Mouse (Mus musculus) liver, embryonic 15.5 days (tissue): ENCODE results near the gene Ccl6. TPM values are rescaled to one million over a fixed set of nuclear protein-coding genes. Genes with fewer than 3 reads are reported as not detected.

Experiments
- ATAC-seq: fragments of 200-750 bp; cut with Nextera tagmentation; 2 replicates; pipeline ENCODE4 v1.8.0; 2017; ENCODE audit warnings: moderate number of reproducible peaks, mild to moderate bottlenecking, moderate library complexity; ENCODE audit not compliant: insufficient read depth
- H3K27ac ChIP-seq: fragments of 300-500 bp; sonication (generic); replicated peaks from 2 replicates; pipeline ENCODE4 v1.5.1; 2015; ENCODE audit warnings: mild to moderate bottlenecking, inconsistent platforms
- H3K27me3 ChIP-seq: fragments of 300-500 bp; sonication (generic); 2 replicates; pipeline ENCODE4 v1.6.1; 2015; ENCODE audit warnings: mild to moderate bottlenecking, inconsistent platforms
- H3K36me3 ChIP-seq: fragments of 300-500 bp; sonication (generic); replicated peaks from 2 replicates; pipeline ENCODE4 v1.6.1; 2015; ENCODE audit warnings: moderate library complexity, mild to moderate bottlenecking, inconsistent platforms
- H3K4me1 ChIP-seq: fragments of 300-500 bp; sonication (generic); replicated peaks from 2 replicates; pipeline ENCODE4 v1.6.1; 2015; ENCODE audit warnings: inconsistent platforms
- H3K4me2 ChIP-seq: fragments of 300-500 bp; sonication (generic); 2 replicates; pipeline ENCODE4 v1.6.1; 2015; ENCODE audit warnings: moderate library complexity, mild to moderate bottlenecking, inconsistent platforms
- H3K4me3 ChIP-seq: fragments of 300-500 bp; sonication (generic); replicated peaks from 2 replicates; pipeline ENCODE4 v1.5.1; 2015; ENCODE audit warnings: mild to moderate bottlenecking, inconsistent platforms
- H3K9ac ChIP-seq: fragments of 300-500 bp; sonication (generic); 2 replicates; pipeline ENCODE4 v1.6.1; 2015; ENCODE audit warnings: moderate library complexity, mild to moderate bottlenecking, inconsistent platforms
- H3K9me3 ChIP-seq: fragments of 300-500 bp; sonication (generic); replicated peaks from 2 replicates; pipeline ENCODE4 v1.6.1; 2016; ENCODE audit warnings: inconsistent platforms
- WGBS: fragments of 180-500 bp; shearing (Covaris S2); methylation state at CpG from one replicate; pipeline ENCODE4 v1.1.7; 2015; ENCODE audit warnings: mixed read lengths; ENCODE audit not compliant: insufficient replicate concordance; 5-methylcytosine and 5-hydroxymethylcytosine counted together
- polyA plus RNA-seq: library from polyadenylated mRNA; unstranded; fragments of >200 nt; fragmentation: Nextera tagmentation; extraction: Ambion mirVana; gene quantifications from 2 replicates; pipeline ENCODE4 v1.2.1, GENCODE M21; 2015

Gene Ccl6
- 15.6 and 16.8 TPM in 2 replicates for polyA plus RNA-seq

- no peak within 1 kb of the TSS for H3K27ac ChIP-seq
- no peak for ATAC-seq
Observed at GRCm38 (mm10) chr11:83592853-83593252, at the start of gene Ccl6. TSS of gene Ccl6 (minus strand) at chr11:83593087.

GRCm38 (mm10) chr11:83641216-83641615 lies 48.3 kb upstream of the Ccl6 start:
- 7% methylated on average over 2 of the region's 2 CpGs for WGBS
- H3K27me3 ChIP-seq, result no peaks in the 10 kb centered on the region
- H3K9ac ChIP-seq, result no peak overlapping the region
- H3K4me1 ChIP-seq, result no peaks in the 10 kb centered on the region
- no peak overlapping the region for H3K4me3 ChIP-seq
- no peak for ATAC-seq
- no peaks in the 10 kb centered on the region for H3K9me3 ChIP-seq
- no peak overlapping the region for H3K27ac ChIP-seq
- no peak overlapping the region for H3K4me2 ChIP-seq
- no peaks in the 10 kb centered on the region for H3K36me3 ChIP-seq

More at GRCm38 (mm10) chr11:83592853-83593252, at the start of gene Ccl6:
- H3K27me3 ChIP-seq, result no peaks in the 10 kb centered on the region
- no peak within 1 kb of the TSS for H3K4me2 ChIP-seq
- H3K4me3 ChIP-seq, result no peak within 1 kb of the TSS
- no peak within 1 kb of the TSS for H3K9ac ChIP-seq
- H3K36me3 ChIP-seq, result no peaks in the 10 kb centered on the region
- 25% methylated on average over 2 of the region's 2 CpGs for WGBS
- H3K4me1 ChIP-seq, result no peaks in the 10 kb centered on the region
- no peaks in the 10 kb centered on the region for H3K9me3 ChIP-seq

GRCm38 (mm10) chr11:83640141-83640540 lies 47.3 kb upstream of the Ccl6 start:
- WGBS, result 6% methylated on average over 5 of the region's 5 CpGs
- Histone ChIP-seq H3K4me3 (no peak overlapping the region), H3K27ac (peak overlapping the region; percentile 29; the same call in 1 of the 2 replicates), H3K9ac (no peak overlapping the region), H3K9me3 (no peaks in the 10 kb centered on the region), H3K27me3 (no peaks in the 10 kb centered on the region), H3K36me3 (no peaks in the 10 kb centered on the region), H3K4me2 (peak overlapping the region; percentile 23; the same call in 1 of the 2 replicates), H3K4me1 (no peaks in the 10 kb centered on the region)
- ATAC-seq, result peak; percentile 42

- H3K27ac ChIP-seq, result no peak overlapping the region; the same call in 1 of the 2 replicates
- no peak for ATAC-seq
- 19% methylated on average over 3 of the region's 3 CpGs for WGBS
- no peaks in the 10 kb centered on the region for H3K36me3 ChIP-seq
- H3K4me3 ChIP-seq, result no peak overlapping the region
- H3K9ac ChIP-seq, result no peak overlapping the region
- no peaks in the 10 kb centered on the region for H3K4me1 ChIP-seq
- no peaks in the 10 kb centered on the region for H3K9me3 ChIP-seq
- H3K27me3 ChIP-seq, result no peaks in the 10 kb centered on the region
- no peak overlapping the region for H3K4me2 ChIP-seq
Observed at GRCm38 (mm10) chr11:83639533-83639932, 46.6 kb upstream of the Ccl6 start.

GRCm38 (mm10) chr11:83638934-83639333 lies 46.0 kb upstream of the Ccl6 start:
- H3K27ac ChIP-seq, result no peak overlapping the region
- no peak overlapping the region for H3K4me2 ChIP-seq
- 36% methylated on average over 2 of the region's 2 CpGs for WGBS

GRCm38 (mm10) chr11:83636742-83637235 lies 43.9 kb upstream of the Ccl6 start:
- H3K27ac ChIP-seq, result no peak overlapping the region
- no peak overlapping the region for H3K4me2 ChIP-seq
- H3K9ac ChIP-seq, result no peak overlapping the region
- ATAC-seq, result no peak
- H3K4me3 ChIP-seq, result no peak overlapping the region
- H3K4me1 ChIP-seq, result no peaks in the 10 kb centered on the region
- H3K27me3 ChIP-seq, result no peaks in the 10 kb centered on the region
- H3K9me3 ChIP-seq, result no peaks in the 10 kb centered on the region
- WGBS, result 46% methylated on average over 1 of the region's 1 CpGs
- no peaks in the 10 kb centered on the region for H3K36me3 ChIP-seq

More at GRCm38 (mm10) chr11:83638934-83639333, 46.0 kb upstream of the Ccl6 start:
- H3K9me3 ChIP-seq, result no peaks in the 10 kb centered on the region
- ATAC-seq, result no peak
- H3K4me3 ChIP-seq, result no peak overlapping the region
- no peaks in the 10 kb centered on the region for H3K27me3 ChIP-seq
- no peaks in the 10 kb centered on the region for H3K36me3 ChIP-seq
- no peaks in the 10 kb centered on the region for H3K4me1 ChIP-seq
- no peak overlapping the region for H3K9ac ChIP-seq

GRCm38 (mm10) chr11:83634898-83635297 lies 42.0 kb upstream of the Ccl6 start:
- WGBS, result 62% methylated on average over 2 of the region's 2 CpGs
- H3K27me3 ChIP-seq, result no peaks in the 10 kb centered on the region
- H3K4me1 ChIP-seq, result no peaks in the 10 kb centered on the region
- no peak overlapping the region for H3K4me3 ChIP-seq
- H3K36me3 ChIP-seq, result no peaks in the 10 kb centered on the region
- H3K4me2 ChIP-seq, result no peak overlapping the region
- H3K9ac ChIP-seq, result no peak overlapping the region
- no peak for ATAC-seq
- no peak overlapping the region for H3K27ac ChIP-seq
- H3K9me3 ChIP-seq, result no peaks in the 10 kb centered on the region

GRCm38 (mm10) chr11:83634425-83634824 lies 41.5 kb upstream of the Ccl6 start:
- Histone ChIP-seq H3K4me3 (no peak overlapping the region), H3K27ac (no peak overlapping the region), H3K36me3 (no peaks in the 10 kb centered on the region), H3K9ac (no peak overlapping the region), H3K27me3 (no peaks in the 10 kb centered on the region), H3K4me2 (no peak overlapping the region), H3K4me1 (no peaks in the 10 kb centered on the region), H3K9me3 (no peaks in the 10 kb centered on the region)
- no peak for ATAC-seq
- WGBS, result 57% methylated on average over 4 of the region's 4 CpGs

- Histone ChIP-seq H3K27ac (no peak overlapping the region), H3K4me3 (no peak overlapping the region), H3K36me3 (no peaks in the 10 kb centered on the region), H3K9me3 (no peaks in the 10 kb centered on the region), H3K27me3 (no peaks in the 10 kb centered on the region), H3K4me2 (no peak overlapping the region), H3K4me1 (no peaks in the 10 kb centered on the region), H3K9ac (no peak overlapping the region)
- no peak for ATAC-seq
- 40% methylated on average over 4 of the region's 4 CpGs for WGBS
Observed at GRCm38 (mm10) chr11:83632744-83633143, 39.9 kb upstream of the Ccl6 start.

- Histone ChIP-seq H3K4me3 (no peak overlapping the region), H3K4me2 (no peak overlapping the region), H3K27ac (no peak overlapping the region), H3K27me3 (no peaks in the 10 kb centered on the region), H3K4me1 (no peaks in the 10 kb centered on the region), H3K36me3 (no peaks in the 10 kb centered on the region), H3K9me3 (no peaks in the 10 kb centered on the region), H3K9ac (no peak overlapping the region)
- no peak for ATAC-seq
- WGBS, result 54% methylated on average over 2 of the region's 2 CpGs
Observed at GRCm38 (mm10) chr11:83631065-83631464, 38.2 kb upstream of the Ccl6 start.

- H3K27me3 ChIP-seq, result no peaks in the 10 kb centered on the region
- H3K36me3 ChIP-seq, result no peaks in the 10 kb centered on the region
- WGBS, result 69% methylated on average over 1 of the region's 1 CpGs
- no peak for ATAC-seq
- no peak overlapping the region for H3K4me3 ChIP-seq
- H3K4me2 ChIP-seq, result no peak overlapping the region
- no peak overlapping the region for H3K9ac ChIP-seq
- H3K9me3 ChIP-seq, result no peaks in the 10 kb centered on the region
- no peak overlapping the region for H3K27ac ChIP-seq
- no peaks in the 10 kb centered on the region for H3K4me1 ChIP-seq
Observed at GRCm38 (mm10) chr11:83630630-83631029, 37.7 kb upstream of the Ccl6 start.

GRCm38 (mm10) chr11:83628808-83629207 lies 35.9 kb upstream of the Ccl6 start:
- H3K9ac ChIP-seq, result no peak overlapping the region
- 54% methylated on average over 9 of the region's 9 CpGs for WGBS
- no peak overlapping the region for H3K27ac ChIP-seq
- H3K4me1 ChIP-seq, result no peaks in the 10 kb centered on the region
- no peaks in the 10 kb centered on the region for H3K9me3 ChIP-seq
- H3K36me3 ChIP-seq, result no peaks in the 10 kb centered on the region
- no peak for ATAC-seq
- no peak overlapping the region for H3K4me2 ChIP-seq
- H3K27me3 ChIP-seq, result no peaks in the 10 kb centered on the region
- no peak overlapping the region for H3K4me3 ChIP-seq
